Mouse (Mus musculus) cortical plate, adult 2 months (tissue): ENCODE measurements around the gene Gm49395.

Source experiments
- CTCF ChIP-seq: fragments of 200-500 bp; IDR thresholded peaks from 2 replicates; pipeline ENCODE4 v1.5.1; 2011; ENCODE audit warnings: mild to moderate bottlenecking, control low read depth, low read length; ENCODE audit not compliant: insufficient read depth; ENCODE audit errors: extremely low read depth
- POLR2A ChIP-seq: fragments of 200-500 bp; IDR thresholded peaks from 2 replicates; pipeline ENCODE4 v1.6.1; 2011; ENCODE audit warnings: mild to moderate bottlenecking, low read length, control low read depth; ENCODE audit not compliant: insufficient read depth; ENCODE audit errors: extremely low read depth

DNA sequence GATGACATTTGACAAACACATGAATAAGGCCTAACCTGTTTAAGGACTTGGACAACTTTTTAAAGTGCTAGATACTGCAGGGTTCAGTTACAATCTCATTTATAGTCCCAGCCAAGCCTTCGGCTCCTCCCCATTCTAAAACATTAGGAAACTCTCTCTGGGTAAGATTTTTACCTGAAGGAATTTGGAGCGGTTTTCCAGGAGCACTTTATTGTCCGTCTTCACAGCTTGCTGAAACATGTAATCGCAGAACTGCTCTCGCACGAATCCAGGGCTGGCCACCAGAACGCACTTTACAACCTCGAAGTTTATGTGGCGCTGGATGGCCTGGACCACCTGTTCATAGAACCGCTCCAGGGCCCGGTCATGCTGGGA is 12.7 kb downstream of the Gm49395 start:
- TF ChIP-seq CTCF (no peak), POLR2A (no peak)
